Mouse (Mus musculus) MN1 (cell line): Measurements from ENCODE around the gene Habp2.

Experiments used
- DNase-seq: peaks from one replicate; pipeline ENCODE4 v3.0.0-alpha.2; 2016; ENCODE audit warnings: low spot score

Habp2 gene

GRCm38 (mm10) chr19:56363721-56364460 lies 77.0 kb downstream of the Habp2 start:
- no peak for DNase-seq

GRCm38 (mm10) chr19:56364563-56364962 lies 77.6 kb downstream of the Habp2 start:
- no peak for DNase-seq

- DNase-seq, result no peak
Measured at GRCm38 (mm10) chr19:56366168-56366567, 79.2 kb downstream of the Habp2 start.

GRCm38 (mm10) chr19:56366625-56367024 lies 79.7 kb downstream of the Habp2 start:
- no peak for DNase-seq

GRCm38 (mm10) chr19:56367778-56368177 lies 80.8 kb downstream of the Habp2 start:
- DNase-seq, result no peak

GRCm38 (mm10) chr19:56368912-56369311 lies 82.0 kb downstream of the Habp2 start:
- no peak for DNase-seq
